Mouse (Mus musculus) midbrain, embryonic 11.5 days (tissue): Measurements from ENCODE around the gene Zfp740. TPM values are rescaled to one million over a fixed set of nuclear protein-coding genes. Genes with fewer than 3 reads are reported as not detected.
A peak's percentile ranks its signal among the peaks of the same experiment; 100 is the strongest.

ENCODE experiments used
- ATAC-seq: fragments of 200-750 bp; cut with Nextera tagmentation; 2 replicates; pipeline ENCODE4 v1.8.0; 2017; ENCODE audit warnings: moderate TSS enrichment, moderate library complexity; ENCODE audit not compliant: low FRiP score
- DNase-seq: peaks from one replicate; pipeline ENCODE4 v3.0.0; 2015; ENCODE audit warnings: low spot score; ENCODE audit errors: missing footprints
- H3K27ac ChIP-seq: fragments of 300-500 bp; sonication (generic); 2 replicates; pipeline ENCODE4 v1.5.1; 2014; ENCODE audit warnings: low read depth, low read length
- H3K27me3 ChIP-seq: fragments of 300-500 bp; sonication (generic); 2 replicates; pipeline ENCODE4 v1.6.1; 2014; ENCODE audit warnings: mild to moderate bottlenecking, low read length, moderate library complexity, mixed read lengths; ENCODE audit not compliant: control insufficient read depth, insufficient read depth
- H3K36me3 ChIP-seq: fragments of 300-500 bp; sonication (generic); 2 replicates; pipeline ENCODE4 v1.6.1; 2014; ENCODE audit warnings: mild to moderate bottlenecking, low read length, moderate library complexity, mixed read lengths; ENCODE audit not compliant: control insufficient read depth, insufficient read depth
- H3K4me1 ChIP-seq: fragments of 300-500 bp; sonication (generic); 2 replicates; pipeline ENCODE4 v1.6.1; 2014; ENCODE audit warnings: low read length; ENCODE audit not compliant: control insufficient read depth, insufficient read depth
- H3K4me2 ChIP-seq: fragments of 300-500 bp; sonication (generic); 2 replicates; pipeline ENCODE4 v1.6.1; 2014; ENCODE audit warnings: mild to moderate bottlenecking, moderate library complexity
- H3K4me3 ChIP-seq: fragments of 300-500 bp; sonication (generic); 2 replicates; pipeline ENCODE4 v1.5.1; 2014; ENCODE audit warnings: low read depth, low read length
- H3K9ac ChIP-seq: fragments of 300-500 bp; sonication (generic); 2 replicates; pipeline ENCODE4 v1.6.1; 2014; ENCODE audit warnings: low read length
- H3K9me3 ChIP-seq: fragments of 300-500 bp; sonication (generic); 2 replicates; pipeline ENCODE4 v1.6.1; 2016; ENCODE audit warnings: low read length; ENCODE audit not compliant: control insufficient read depth
- WGBS: fragments of 180-500 bp; shearing (Covaris S2); extraction: QIAGEN DNeasy Blood & Tissue Kit; methylation state at CpG from one replicate; pipeline ENCODE4 v1.1.7; 2014; 5-methylcytosine and 5-hydroxymethylcytosine counted together
- polyA plus RNA-seq: library from polyadenylated mRNA; unstranded; fragments of >200 nt; fragmentation: Nextera tagmentation; extraction: Ambion mirVana; gene quantifications from 2 replicates; pipeline ENCODE4 v1.2.1, GENCODE M21; 2014

Gene Zfp740
- polyA plus RNA-seq, 1 experiment from 2014 or later, result 61.1 TPM

GRCm38 (mm10) chr15:102248812-102249191 lies 45.8 kb downstream of the Zfp740 start:
- H3K4me3 ChIP-seq, result no peak overlapping the region
- WGBS, result 0% methylated on average over 3 of the region's 3 CpGs
- no peak overlapping the region; the same call in 1 of the 2 replicates for H3K4me2 ChIP-seq
- no peak overlapping the region for H3K27ac ChIP-seq
- H3K36me3 ChIP-seq, result no peaks in the 10 kb centered on the region
- peaks cover 21% of the 10 kb centered on the region for H3K4me1 ChIP-seq
- DNase-seq (no peak), ATAC-seq (no peak)
- no peak overlapping the region for H3K9ac ChIP-seq
- no peaks in the 10 kb centered on the region for H3K9me3 ChIP-seq
- H3K27me3 ChIP-seq, result peaks cover 56% of the 10 kb centered on the region

- H3K4me3 ChIP-seq, result no peak overlapping the region
- no peak for ATAC-seq
- peaks cover 52% of the 10 kb centered on the region for H3K27me3 ChIP-seq
- no peak overlapping the region for H3K27ac ChIP-seq
- no peaks in the 10 kb centered on the region for H3K9me3 ChIP-seq
- peak; percentile 87 for DNase-seq
- no peaks in the 10 kb centered on the region for H3K36me3 ChIP-seq
- WGBS, result 4% methylated on average over 13 of the region's 13 CpGs
- no peak overlapping the region for H3K4me2 ChIP-seq
- peak overlapping the region; percentile 30; the same call in 1 of the 2 replicates for H3K9ac ChIP-seq
- H3K4me1 ChIP-seq, result peaks cover 21% of the 10 kb centered on the region
Measured at GRCm38 (mm10) chr15:102249251-102249691, 46.2 kb downstream of the Zfp740 start.

- DNase-seq, result peak; percentile 81
Measured at GRCm38 (mm10) chr15:102249967-102250366, 46.9 kb downstream of the Zfp740 start.

GRCm38 (mm10) chr15:102250521-102250920 lies 47.5 kb downstream of the Zfp740 start:
- H3K27ac ChIP-seq, result no peak overlapping the region
- DNase-seq (peak; percentile 79), ATAC-seq (no peak)
- H3K9ac ChIP-seq, result no peak overlapping the region
- H3K4me1 ChIP-seq, result peaks cover 19% of the 10 kb centered on the region
- H3K9me3 ChIP-seq, result no peaks in the 10 kb centered on the region
- H3K36me3 ChIP-seq, result no peaks in the 10 kb centered on the region
- H3K4me2 ChIP-seq, result no peak overlapping the region
- peaks cover 42% of the 10 kb centered on the region for H3K27me3 ChIP-seq
- H3K4me3 ChIP-seq, result no peak overlapping the region
- 59% methylated on average over 5 of the region's 5 CpGs for WGBS

More at GRCm38 (mm10) chr15:102249967-102250366, 46.9 kb downstream of the Zfp740 start:
- ATAC-seq, result no peak
- Histone ChIP-seq H3K9me3 (no peaks in the 10 kb centered on the region), H3K4me3 (no peak overlapping the region), H3K4me1 (peaks cover 21% of the 10 kb centered on the region), H3K27ac (no peak overlapping the region), H3K4me2 (no peak overlapping the region), H3K36me3 (no peaks in the 10 kb centered on the region), H3K9ac (peak overlapping the region; percentile 30; the same call in 1 of the 2 replicates), H3K27me3 (peaks cover 47% of the 10 kb centered on the region)
- WGBS, result 46% methylated on average over 9 of the region's 9 CpGs

GRCm38 (mm10) chr15:102255547-102256255 lies 52.7 kb downstream of the Zfp740 start:
- H3K27ac ChIP-seq, result no peak overlapping the region
- no peak overlapping the region for H3K9ac ChIP-seq
- ATAC-seq, result no peak
- no peak overlapping the region for H3K4me2 ChIP-seq
- H3K4me3 ChIP-seq, result no peak overlapping the region
- peaks cover 16% of the 10 kb centered on the region for H3K4me1 ChIP-seq
- no peaks in the 10 kb centered on the region for H3K36me3 ChIP-seq
- DNase-seq, result peak; percentile 81
- no peaks in the 10 kb centered on the region for H3K9me3 ChIP-seq
- WGBS, result 51% methylated on average over 14 of the region's 14 CpGs
- peaks cover 34% of the 10 kb centered on the region for H3K27me3 ChIP-seq

GRCm38 (mm10) chr15:102256431-102257201 lies 53.6 kb downstream of the Zfp740 start:
- Histone ChIP-seq H3K4me3 (peak overlapping the region; percentile 49), H3K9ac (peak overlapping the region; percentile 63), H3K27ac (no peak overlapping the region), H3K9me3 (no peaks in the 10 kb centered on the region), H3K4me2 (peak overlapping the region; percentile 74), H3K27me3 (peaks cover 34% of the 10 kb centered on the region), H3K4me1 (peaks cover 16% of the 10 kb centered on the region), H3K36me3 (no peaks in the 10 kb centered on the region)
- ATAC-seq (no peak; the same call in 1 of the 2 replicates), DNase-seq (peak; percentile 93)
- 7% methylated on average over 22 of the region's 22 CpGs for WGBS

- peaks cover 34% of the 10 kb centered on the region for H3K27me3 ChIP-seq
- under 1% methylated on average over 35 of the region's 46 CpGs for WGBS
- no peak within 1 kb of the TSS for H3K27ac ChIP-seq
- H3K9ac ChIP-seq, result peak within 1 kb of the TSS; percentile 63
- peak within 1 kb of the TSS; percentile 74 for H3K4me2 ChIP-seq
- no peaks in the 10 kb centered on the region for H3K9me3 ChIP-seq
- H3K4me3 ChIP-seq, result peak within 1 kb of the TSS; percentile 49
- no peaks in the 10 kb centered on the region for H3K36me3 ChIP-seq
- peaks cover 16% of the 10 kb centered on the region for H3K4me1 ChIP-seq
- ATAC-seq (peak; percentile 63; the same call in 1 of the 2 replicates), DNase-seq (peak; percentile 92)
Measured at GRCm38 (mm10) chr15:102257202-102258075, 54.4 kb downstream of the Zfp740 start, which contains the start of gene Rarg. Gene Rarg (minus strand): TSS chr15:102257517.

GRCm38 (mm10) chr15:102258076-102258470 lies 55.0 kb downstream of the Zfp740 start:
- no peak overlapping the region for H3K27ac ChIP-seq
- 3% methylated on average over 12 of the region's 12 CpGs for WGBS
- DNase-seq (peak; percentile 92), ATAC-seq (no peak)
- peaks cover 16% of the 10 kb centered on the region for H3K4me1 ChIP-seq
- no peaks in the 10 kb centered on the region for H3K36me3 ChIP-seq
- H3K4me2 ChIP-seq, result peak overlapping the region; percentile 74
- H3K27me3 ChIP-seq, result peaks cover 34% of the 10 kb centered on the region
- H3K9ac ChIP-seq, result no peak overlapping the region
- peak overlapping the region; percentile 49; the same call in 1 of the 2 replicates for H3K4me3 ChIP-seq
- H3K9me3 ChIP-seq, result no peaks in the 10 kb centered on the region
